Mouse (Mus musculus) kidney, adult 11 months (tissue): Measurements from ENCODE around the gene Cst9.

ENCODE experiments used
- DNase-seq: peaks from one replicate; pipeline ENCODE4 v3.0.0; 2022

Cst9 gene

DNA sequence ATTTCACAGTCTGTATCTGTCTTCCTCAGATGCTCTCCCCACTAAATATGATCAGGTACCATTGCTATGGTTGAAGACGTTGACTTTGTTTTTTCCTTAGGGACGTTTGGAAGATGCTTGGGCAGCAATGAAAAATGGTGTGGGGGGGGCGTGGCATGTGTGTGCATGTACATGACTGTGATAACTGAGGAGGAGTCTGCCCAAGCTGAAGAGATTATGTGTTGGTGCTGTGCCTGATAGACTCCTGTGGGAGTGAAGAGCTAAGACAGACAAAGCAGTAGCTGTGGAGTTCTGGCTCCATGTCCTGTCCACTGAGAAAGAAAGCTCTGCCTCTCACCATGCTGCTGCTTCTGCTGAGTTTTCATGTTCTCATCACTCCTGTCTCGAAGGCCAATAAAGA lies at the start of gene Cst9:
TSS of gene Cst9 (plus strand) at position 236 of the 400 bp plus-strand sequence.
- no peak for DNase-seq

DNA sequence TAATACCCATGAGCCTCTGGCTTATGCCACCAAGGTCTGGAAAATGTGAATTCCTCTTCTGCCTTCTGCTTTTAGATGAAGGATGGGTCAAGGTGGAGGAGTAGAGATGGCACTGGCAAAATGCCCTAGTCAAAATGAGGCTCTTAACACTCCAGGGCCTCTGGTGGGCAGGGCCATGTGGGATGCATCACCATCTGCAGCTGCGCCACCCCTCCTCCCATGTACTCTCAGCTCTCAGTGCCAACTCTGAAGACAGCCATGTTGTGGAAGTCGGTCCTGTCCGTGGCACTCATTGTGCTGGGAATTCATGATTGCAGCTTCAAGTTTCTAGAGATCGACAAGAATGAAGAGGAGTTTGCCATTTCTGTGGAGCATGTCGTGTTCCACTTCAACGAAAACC lies 45.8 kb upstream of the Cst9 start, which contains the start of gene Cst12:
TSS of gene Cst12 (plus strand) at position 220 of the 400 bp plus-strand sequence.
- DNase-seq, result no peak

DNA sequence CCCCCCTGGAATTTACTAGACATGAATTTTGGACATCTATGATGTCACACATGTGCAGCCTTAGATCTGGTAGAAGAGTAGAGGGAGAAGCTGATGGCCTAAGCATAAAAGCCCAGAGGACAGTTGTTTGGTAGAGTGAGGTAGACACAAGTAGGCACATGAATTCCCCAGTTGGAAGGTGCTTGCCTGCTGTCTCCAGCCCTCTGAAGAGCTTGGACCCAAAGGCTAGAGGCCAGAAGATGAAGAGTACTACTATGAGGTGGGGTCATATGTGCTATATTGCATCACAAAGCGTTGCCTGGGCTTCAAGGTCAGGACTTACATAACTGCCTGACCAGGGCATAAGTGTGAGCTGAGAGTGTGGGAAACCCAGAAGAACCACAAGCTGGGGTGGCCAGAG lies 36.5 kb upstream of the Cst9 start, which contains the start of gene Cst8:
TSS of gene Cst8 (plus strand) at position 301 of the 400 bp plus-strand sequence.
- no peak for DNase-seq

DNA sequence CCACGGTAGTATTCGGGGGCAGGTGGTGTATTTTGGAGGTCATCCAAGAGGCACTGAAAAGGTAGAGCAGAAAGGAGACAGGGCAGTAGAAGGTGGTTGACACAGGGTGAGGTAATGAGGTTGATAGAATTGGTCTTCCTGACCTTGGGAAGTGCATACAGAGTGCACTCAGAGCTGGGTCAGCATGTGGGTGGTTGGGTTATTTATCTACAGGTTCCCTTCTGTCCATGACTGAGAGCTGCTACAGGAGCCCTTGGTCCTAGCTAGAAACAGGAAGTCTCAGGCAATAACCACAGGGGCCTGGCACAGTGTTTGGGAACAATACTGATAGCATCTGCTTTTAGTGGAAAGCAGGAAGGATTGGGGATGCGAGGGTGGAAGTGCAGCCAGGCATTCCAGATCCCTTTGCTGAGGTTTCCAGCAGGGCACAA lies 33.4 kb upstream of the Cst9 start:
- peak; percentile 6 for DNase-seq

DNA sequence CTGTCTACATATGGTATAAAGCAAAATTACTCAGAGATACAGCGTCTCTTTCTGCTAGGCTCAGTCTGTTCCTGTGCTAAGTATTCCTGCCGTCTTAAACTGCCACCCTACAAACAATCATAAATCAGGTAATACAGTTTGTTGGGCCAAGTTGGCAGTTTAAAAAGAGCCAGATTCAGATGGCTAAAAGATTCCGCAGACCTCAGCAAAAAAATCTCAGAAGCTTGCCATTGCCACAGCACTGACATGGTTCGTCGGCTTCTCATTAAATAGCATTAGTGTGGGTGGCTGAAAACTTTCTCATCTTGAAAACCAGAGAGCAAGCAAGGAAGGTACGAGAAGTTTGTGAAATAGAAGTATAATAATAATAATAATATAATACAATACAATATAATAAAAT lies 28.3 kb upstream of the Cst9 start:
- DNase-seq, result no peak

DNA sequence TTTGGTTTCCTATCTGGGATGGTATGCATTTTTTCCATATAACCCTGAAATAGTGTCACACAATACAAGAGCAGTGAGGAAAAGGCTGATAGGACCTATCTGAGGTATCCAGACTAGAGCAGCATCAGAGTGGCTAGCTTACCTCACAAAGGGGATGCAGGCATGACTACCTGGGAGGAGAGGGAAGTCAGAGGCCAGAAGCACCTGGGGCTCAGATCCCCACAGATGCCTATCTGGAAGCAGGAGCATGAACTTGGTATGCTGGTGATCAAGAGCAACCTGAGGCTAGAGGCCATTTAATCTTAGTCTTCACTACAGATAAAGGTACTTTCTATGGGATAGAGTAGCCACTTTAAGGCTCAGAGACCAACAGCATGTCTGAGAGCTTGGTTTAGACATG lies 15.0 kb upstream of the Cst9 start, which contains the start of gene Cst13:
TSS of gene Cst13 (plus strand) at position 173 of the 400 bp plus-strand sequence.
- no peak for DNase-seq

DNA sequence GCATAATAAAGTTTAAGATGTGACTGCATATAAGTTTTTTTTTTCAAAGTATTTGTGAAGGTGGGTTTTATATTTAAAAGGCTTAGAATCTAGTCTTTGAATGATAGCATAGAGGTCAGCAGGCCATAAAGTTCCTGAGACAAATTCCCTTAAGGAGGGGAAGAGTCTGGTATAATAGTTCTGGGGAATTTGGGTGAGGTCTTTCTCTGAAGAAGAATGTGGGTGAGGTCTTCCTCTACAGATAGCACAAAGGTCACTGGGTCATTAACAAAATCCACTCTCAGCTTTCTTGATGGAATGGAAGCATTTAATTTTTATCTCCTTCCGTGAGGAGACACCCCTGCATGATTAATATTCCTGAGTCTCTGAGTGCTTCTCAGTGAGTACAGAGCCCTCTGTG lies 9.0 kb upstream of the Cst9 start:
- DNase-seq, result no peak

DNA sequence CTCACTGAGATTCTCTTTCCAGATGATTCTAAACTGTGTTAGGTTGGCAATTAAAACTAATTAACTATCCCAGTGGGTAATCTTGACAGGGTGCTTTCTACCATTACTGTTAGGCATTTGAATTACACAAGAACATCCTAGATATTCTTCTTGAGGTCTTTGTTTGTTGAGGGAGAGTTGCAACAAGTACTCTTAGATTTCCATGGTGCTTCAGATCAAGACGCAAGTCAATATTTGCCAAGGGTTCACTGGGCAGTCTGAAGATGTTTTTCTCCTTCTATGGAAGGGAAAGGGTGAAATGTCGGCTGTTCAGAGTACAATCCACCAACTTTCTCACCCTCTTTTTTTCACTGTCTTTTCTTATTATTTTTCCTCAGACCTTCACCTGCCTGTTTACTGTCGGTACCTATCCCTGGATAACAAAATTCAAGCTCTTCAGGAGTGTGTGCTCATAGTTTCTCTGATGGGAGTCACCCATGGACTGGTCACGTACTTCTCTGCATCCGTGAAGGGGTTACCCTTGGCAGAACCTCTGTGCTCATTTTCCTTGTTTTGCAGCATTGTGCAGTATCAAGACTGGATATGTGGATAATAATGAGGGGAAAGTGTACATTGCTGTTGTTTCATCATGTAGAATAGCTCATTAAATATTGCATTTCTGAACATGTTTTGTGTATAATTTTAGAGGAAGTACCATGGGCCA lies 3.3 kb downstream of the Cst9 start:
- no peak for DNase-seq

DNA sequence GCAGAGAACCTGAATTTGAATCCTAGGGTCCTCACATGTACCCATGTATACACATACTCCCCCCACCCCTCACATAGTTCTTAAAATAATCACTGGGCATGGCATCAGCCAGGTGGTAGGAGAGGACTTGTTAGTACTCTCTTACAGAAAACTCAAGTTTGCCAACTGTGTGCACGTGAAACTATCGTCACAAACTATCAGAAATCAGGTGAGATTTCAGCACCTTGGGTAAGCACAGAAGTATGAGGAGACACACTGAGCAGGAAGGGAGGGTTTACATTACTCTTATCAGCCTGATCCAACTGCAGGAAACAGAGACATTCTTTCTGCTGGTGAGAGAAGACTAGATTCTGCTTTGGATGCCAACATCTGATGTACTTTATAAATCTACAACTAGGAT lies 4.3 kb downstream of the Cst9 start:
- no peak for DNase-seq

DNA sequence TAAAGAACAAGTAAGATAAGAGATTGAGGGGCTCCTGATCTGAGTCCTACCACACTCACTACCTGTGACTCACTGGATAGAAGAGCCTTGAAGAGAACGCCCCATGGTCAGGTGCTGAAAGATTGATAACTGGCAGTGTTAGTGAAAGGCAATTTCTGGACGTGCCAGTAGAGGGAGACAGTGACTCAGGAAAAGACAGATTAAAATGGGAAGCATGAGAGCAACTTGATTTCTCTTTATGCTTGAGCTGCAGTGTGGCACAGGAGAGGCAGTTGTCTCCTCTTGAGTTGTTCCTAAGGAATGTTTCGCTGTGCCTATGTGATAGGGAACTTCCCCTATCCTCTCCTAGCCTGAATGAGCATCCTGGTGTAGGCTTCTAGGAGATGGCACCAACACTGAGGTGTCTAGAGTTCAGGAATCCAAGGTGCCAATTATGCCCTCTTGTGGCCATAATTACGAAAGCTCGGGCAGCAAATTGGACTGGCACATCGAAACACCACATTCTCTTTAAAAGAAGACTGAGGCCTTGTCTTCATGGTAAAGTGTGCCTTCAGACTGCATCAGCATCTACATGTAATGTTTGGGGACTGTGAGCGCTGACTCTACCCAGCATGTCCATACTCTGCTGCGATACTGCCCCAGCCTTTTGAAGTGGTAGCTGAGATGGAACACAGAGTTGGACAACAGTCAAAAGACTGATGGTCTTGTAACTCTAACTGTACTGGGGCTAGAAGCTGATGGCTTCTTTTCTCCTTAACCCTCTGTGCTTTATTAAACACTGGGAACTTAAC lies 16.4 kb downstream of the Cst9 start:
- DNase-seq, result peak; percentile 79

DNA sequence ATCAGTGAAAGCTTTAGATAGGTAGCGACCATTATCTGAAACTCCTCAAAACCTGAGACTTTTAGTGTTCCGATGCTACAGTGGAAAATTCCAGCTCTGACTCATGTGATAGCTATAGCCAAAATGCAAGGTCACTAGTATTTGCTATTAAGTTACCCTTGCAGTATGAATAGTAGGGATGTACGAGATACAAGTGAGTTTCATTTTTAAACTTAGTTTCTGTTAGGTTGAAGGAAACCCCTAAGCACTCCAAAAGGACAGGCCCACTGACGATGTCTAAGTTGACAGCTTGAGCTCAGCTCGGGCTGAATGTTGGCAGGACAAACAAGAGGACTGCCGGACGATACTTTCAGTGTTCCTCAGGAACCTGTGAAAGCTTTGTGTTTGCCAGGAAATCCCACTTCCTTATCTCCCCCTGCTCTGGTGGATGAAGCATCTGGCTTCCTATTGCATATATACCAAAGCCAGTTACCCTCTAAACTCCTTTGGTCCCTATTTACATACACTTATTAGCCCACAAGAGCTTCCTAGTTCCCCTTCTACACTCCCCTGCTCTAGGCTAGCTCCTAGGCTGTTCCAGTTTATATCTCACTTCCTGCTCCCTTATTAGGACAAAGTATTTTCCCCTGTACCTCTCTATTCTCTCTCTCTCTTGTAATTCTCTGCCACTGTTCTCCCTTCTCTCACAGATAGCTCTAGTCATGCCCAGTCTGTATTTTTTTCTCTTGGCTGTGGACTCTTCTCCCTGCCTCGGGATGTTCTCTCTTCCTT lies 21.9 kb downstream of the Cst9 start:
- no peak for DNase-seq

DNA sequence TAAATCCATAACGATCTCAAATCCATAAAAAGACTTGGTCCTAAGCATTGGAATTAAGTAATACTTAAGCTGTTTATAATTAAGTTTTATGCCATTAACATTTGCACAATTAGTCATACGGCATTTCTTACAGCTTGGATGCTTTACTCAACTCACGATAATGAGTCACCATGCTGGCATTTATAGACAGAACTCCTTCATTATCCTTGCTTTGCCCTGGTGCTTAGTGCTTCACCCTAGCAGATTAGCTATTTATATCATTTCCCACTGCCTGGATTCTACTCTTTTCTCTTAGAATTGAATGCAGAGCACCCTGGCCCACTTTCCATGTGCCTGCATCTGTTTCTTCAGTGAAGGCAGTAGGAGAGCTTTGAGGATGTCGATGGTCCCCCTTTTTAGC lies 22.6 kb downstream of the Cst9 start:
- DNase-seq, result no peak

DNA sequence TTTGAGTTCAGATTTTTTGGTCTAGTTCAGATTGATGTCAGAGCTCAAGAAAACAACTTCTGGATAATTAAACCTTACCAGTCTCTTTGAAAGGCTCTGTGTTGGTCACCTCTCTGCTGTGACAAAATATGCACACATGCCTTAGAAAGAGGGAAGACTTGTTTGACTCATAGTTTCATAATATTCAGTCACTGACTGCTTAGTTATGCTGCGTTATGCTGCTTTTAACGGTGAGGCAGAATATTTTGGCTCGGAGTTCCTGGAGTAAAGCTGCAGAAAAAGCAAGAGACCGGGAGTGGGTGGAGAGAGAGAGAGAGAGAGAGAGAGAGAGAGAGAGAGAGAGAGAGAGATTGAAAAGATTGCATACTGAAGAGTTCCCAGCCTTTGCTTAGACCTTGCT lies 26.0 kb downstream of the Cst9 start:
- no peak for DNase-seq

DNA sequence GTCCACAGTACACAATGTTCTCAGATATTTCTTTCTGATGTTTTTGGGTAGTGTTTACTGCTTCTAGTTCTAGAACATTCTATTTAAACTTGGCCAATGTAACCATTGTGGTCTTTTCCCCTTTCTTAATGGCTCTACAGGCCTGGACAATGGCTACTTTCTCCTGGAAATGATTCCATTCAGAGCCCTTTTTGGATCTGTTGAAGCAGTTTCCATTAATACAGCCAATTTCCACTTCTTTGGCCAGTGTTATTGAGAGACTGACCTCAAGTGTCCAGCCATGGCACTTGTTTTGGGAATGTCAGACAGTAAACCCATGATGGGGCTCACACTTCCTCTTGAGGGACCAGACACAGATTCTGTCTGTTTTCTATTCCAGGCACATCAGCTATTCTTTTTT lies 26.7 kb downstream of the Cst9 start:
- no peak for DNase-seq

DNA sequence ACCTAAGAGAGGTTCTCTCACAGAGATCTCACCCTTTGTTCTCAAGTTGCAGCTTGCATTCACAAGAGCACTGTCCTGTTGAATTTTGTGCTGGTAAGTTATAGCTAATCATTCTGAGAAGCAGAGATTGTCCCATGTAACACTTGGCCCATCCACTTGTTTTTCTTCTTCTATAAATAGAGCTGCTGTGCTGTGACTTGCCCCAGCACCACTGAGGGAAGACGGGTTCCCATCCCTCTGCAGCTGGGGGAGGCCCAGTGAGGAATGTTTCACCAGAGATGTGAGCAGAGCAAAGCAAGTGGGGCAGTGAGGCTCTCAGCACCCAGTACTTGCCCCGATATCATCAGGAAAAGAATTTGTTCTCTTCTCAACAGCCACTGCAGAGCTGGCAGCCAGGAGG lies 30.0 kb downstream of the Cst9 start, which contains the start of gene 9230104L09Rik:
TSS of gene 9230104L09Rik (minus strand) at position 73 of the 400 bp plus-strand sequence.
- no peak for DNase-seq

DNA sequence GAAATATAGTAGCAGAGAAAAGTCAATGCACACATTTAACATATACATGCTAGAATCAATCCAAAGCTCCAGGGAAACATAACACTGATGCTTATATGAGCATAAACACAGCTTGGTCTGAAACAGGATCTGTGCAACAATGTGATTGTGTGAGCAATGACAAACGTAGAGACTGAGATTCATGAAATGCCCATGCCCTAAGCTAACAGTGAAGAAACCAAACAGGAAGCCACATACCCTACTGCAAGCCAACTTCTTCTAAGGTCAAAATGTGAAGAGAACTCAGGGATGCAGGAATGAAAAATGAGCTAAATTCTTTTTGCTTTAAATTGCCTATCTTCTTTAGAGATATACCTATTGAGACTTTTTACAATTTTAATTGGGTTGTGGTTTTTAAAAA lies 34.0 kb downstream of the Cst9 start:
- DNase-seq, result no peak

DNA sequence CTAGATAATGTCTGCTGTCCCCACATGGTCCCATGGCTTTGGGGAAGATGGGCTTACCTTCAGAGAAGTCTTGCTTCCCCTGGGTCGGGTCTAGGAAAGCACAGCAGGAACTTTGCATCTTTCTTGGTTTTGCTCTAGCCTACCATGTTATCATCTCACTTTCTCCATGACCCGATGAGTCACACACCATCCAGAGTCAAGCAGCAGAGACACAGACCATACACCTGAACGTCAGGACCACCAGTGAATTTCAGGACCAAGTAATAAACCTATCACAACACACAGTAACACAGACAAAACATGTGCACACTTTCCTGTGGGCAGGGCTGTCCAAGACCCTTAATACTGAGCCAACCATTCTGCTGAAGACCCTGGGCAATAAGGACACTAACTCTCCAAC lies 35.6 kb downstream of the Cst9 start:
- DNase-seq, result no peak

DNA sequence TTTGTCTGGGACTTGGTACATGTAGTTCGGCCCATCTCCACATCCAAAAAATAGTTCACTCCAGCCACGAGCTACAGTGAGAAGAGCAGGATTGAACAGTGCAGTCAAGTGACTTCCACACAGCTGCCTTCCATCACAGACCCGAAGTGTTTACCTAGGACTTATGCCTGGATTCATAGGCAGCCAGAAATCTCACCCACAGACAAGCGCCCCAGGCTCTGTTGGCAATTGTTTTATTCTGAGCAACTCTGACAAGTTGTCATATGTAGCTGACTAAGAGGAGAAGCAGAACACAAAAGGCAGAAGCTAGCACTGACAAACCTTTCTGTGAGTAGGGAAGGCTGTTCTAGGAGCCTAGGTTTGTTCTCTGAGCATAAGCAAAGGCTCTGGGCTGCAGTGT lies 37.9 kb downstream of the Cst9 start:
- no peak for DNase-seq

DNA sequence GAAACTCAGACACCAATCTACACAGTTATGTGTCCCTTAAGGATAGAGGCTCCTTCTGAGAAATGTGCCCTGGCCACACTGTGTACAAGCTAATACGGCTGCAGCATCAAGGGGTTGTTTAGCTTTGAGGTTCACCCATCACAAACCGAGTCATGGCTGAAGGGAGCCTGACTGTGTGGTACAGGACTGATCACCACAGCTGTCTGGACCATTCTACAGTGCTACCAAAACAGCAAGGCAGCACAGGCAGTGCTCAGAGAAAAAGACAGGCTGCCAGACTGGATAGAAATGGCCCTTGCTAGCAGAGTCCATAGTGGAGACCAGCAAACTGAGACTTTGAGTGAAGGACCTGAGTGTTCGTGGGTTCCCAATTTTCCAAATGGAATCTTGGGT lies 39.3 kb downstream of the Cst9 start:
- no peak for DNase-seq

DNA sequence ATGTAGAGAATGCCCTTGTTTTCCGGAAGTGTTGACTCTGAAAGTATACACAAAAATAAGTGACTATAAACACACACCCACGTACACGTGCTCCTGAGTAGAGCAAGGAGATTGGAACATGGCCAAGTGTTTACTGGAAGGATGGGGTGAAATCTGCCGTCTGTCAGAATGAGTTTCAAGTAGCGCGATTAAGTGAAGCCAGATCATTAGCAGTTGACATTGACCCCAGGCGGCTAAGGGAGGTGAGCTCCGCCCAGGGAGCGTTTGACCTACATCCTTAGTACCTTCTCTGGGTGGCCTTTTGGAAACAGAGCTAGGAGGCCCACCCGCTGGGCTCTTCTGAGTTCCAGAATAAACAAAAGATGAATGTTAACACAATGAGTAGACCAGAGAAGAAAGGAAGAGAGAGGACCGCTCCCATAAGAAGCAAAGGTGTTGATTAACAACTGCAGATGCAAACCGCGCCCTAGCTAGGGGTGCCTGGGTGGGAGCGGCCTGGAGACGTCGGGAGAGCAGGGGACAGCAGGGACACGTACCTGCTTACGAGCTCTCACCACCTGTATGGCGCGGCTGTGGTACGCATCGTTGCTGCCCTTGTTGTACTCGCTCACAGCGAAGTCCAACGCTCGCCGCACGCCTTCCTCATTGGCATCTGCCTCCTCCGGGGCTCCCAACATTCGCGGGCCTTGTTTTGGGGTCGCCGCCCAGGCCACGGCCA lies 39.8 kb downstream of the Cst9 start:
- peak; percentile 47 for DNase-seq

DNA sequence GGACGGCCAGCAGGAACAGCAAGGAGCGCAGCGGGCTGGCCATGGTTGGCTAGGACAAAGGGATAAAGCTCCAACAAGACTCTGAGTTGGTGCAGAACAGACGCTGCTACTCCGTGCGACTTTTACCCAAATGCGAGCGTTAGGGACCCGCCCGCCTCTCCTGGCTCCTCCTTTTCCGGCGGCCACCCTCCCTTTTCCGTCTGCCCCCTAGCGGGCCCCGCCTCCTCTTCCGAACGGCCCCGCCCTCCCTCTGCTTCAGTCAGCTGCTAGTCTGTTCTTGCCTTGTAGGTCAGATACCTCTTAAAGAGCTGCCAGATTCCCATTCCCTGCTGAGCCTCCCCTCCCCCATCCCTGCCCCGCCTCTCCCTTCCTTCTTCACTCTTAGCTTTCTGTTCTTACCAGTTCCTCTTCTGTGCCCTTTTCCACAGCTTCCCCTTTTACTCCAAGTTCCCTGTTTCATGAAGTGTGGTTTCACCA lies 40.4 kb downstream of the Cst9 start, which contains the start of gene Cst3:
TSS of gene Cst3 (minus strand) at position 358 of the 477 bp plus-strand sequence.
- DNase-seq, result peak; percentile 95

DNA sequence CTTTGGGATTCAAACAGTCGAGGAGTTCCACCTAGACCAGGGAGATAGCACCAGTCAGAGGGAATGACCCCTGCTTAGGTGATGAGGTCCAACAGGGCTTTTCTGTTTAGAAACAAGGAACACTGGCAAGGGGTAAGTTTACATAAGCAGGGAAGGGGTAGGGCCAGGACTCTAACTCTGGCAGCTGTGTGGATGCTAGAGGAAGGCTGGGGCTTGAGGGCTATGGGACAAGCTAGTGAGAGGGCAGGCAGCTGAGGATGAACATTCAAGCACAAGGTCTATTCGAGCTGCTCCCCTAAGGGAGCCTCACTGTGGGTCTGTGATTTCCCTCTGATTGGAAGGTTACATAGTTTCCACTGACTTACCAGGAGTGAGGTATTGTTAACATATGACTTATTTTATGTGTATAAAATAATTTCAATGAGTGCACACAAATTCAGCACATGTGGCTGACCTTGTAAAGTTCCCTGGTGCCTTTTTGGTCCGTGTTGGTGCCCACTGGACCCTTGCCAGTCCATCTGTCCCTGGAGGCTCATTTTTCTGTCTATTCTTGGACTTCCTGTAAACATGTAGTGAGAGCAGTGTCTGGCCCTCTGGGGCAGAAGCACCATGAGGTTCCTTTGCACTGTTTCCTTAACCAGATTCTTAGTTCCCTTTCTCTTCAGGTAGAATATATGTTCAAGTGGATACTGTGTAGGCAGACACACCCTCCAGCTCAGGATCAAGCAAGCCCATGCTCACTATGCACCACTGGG lies 42.2 kb downstream of the Cst9 start:
- DNase-seq, result peak; percentile 49
